Mouse (Mus musculus) embryonic stem cell, embryonic (primary cell): Measurements from ENCODE around the gene Ptprcap.

Source experiments
- CTCF ChIA-PET, 4 experiments: fragments of 300-600 bp in 2 of 4; fragments of 350-600 bp in 2 of 4; sonication (Branson Sonifier 250); formaldehyde crosslinking; loops; one replicate each; lab custom pipeline; 2022; ENCODE audit warnings: inconsistent platforms in 2 of 4; lab: Charles Lee
- POLR2A ChIA-PET, 4 experiments: fragments of 300-600 bp in 2 of 4; fragments of 350-600 bp in 2 of 4; sonication (Branson Sonifier 250); formaldehyde crosslinking; loops; one replicate each; lab custom pipeline; 2022; ENCODE audit warnings: antibody characterized with exemption in 4 of 4, inconsistent platforms in 1 of 4; lab: Charles Lee

Ptprcap gene

GRCm38 (mm10) chr19:4121097-4121805 is 32.2 kb upstream of the Ptprcap start:
- ChIA-PET POLR2A (interaction anchor here (0.5 to 7.3 kb wide), 80 partner anchors 9 to 413 kb away, joined by 3 to 67 read pairs (median 4); partner anchors contain the start of genes Cdk2ap2 (in 3 of the 4), Gstp2 (in 3 of the 4), Ppp1ca (in 3 of the 4) and Gpr152 (in 2 of the 4)), CTCF (interaction anchor here (0.8 to 2.1 kb wide), 18 partner anchors 12 to 161 kb away, joined by 3 to 10 read pairs (median 4); partner anchors contain the start of genes Ppp1ca (in 2 of the 4), Ankrd13d (in 1 of the 4), Cdk2ap2 (in 1 of the 4) and Gm49405 (in 1 of the 4))

- ChIA-PET POLR2A (interaction anchor here in 3 of 4 experiments (0.6 to 7.3 kb wide), 64 partner anchors 9 to 414 kb away, joined by 3 to 67 read pairs (median 5); partner anchors contain the start of genes Ppp1ca (in 3 of the 3), Cdk2ap2 (in 2 of the 3), Gpr152 (in 2 of the 3) and Gstp2 (in 2 of the 3)), CTCF (interaction anchor here in 3 of 4 experiments (0.8 to 2.1 kb wide), 12 partner anchors 13 to 121 kb away, joined by 3 to 10 read pairs (median 4); partner anchors contain the start of genes Cdk2ap2 (in 1 of the 3), Gm49405 (in 1 of the 3), Nudt8 (in 1 of the 3) and Pitpnm1 (in 1 of the 3))
Observed at GRCm38 (mm10) chr19:4121896-4122295, 31.5 kb upstream of the Ptprcap start.

GRCm38 (mm10) chr19:4122411-4123370 is 30.7 kb upstream of the Ptprcap start:
- ChIA-PET POLR2A (interaction anchor here in 3 of 4 experiments (1.0 to 7.3 kb wide), 18 partner anchors 10 to 125 kb away, joined by 3 to 67 read pairs (median 8); partner anchors contain the start of genes Cdk2ap2 (in 2 of the 3), Gpr152 (in 1 of the 3), Gstp2 (in 1 of the 3) and Ndufv1 (in 1 of the 3)), CTCF (interaction anchor here in 3 of 4 experiments (1.0 to 2.0 kb wide), 4 partner anchors 69 to 122 kb away, joined by 3 to 10 read pairs (median 4); partner anchors contain the start of genes Gm49405 (in 1 of the 3), Nudt8 (in 1 of the 3) and Ppp1ca (in 1 of the 3))

- ChIA-PET CTCF (interaction anchor here (0.6 to 3.3 kb wide), 17 partner anchors 13 to 848 kb away, joined by 3 to 29 read pairs (median 5); partner anchors contain the start of genes Gpr152 (in 2 of the 4), Cdk2ap2 (in 1 of the 4) and Pitpnm1 (in 1 of the 4)), POLR2A (interaction anchor here in 3 of 4 experiments (0.6 to 7.3 kb wide), 33 partner anchors 13 to 208 kb away, joined by 3 to 67 read pairs (median 5); partner anchors contain the start of genes Ppp1ca (in 3 of the 3), Cdk2ap2 (in 2 of the 3), Gstp2 (in 2 of the 3) and Ndufv1 (in 2 of the 3))
Observed at GRCm38 (mm10) chr19:4124432-4124831, 29.0 kb upstream of the Ptprcap start.

- ChIA-PET CTCF (interaction anchor here (0.5 to 3.3 kb wide), 51 partner anchors 12 to 1842 kb away, joined by 3 to 29 read pairs (median 4); partner anchors contain the start of genes Cdk2ap2 (in 2 of the 4), Gstp2 (in 2 of the 4), Ndufv1 (in 2 of the 4) and Ankrd13d (in 1 of the 4)), POLR2A (interaction anchor here (0.6 to 7.3 kb wide), 57 partner anchors 12 to 1563 kb away, joined by 3 to 67 read pairs (median 4); partner anchors contain the start of genes Cdk2ap2 (in 3 of the 4), Ppp1ca (in 3 of the 4), Ankrd13d (in 2 of the 4) and Gstp2 (in 2 of the 4))
Observed at GRCm38 (mm10) chr19:4125268-4125667, 28.1 kb upstream of the Ptprcap start.

- ChIA-PET POLR2A (interaction anchor here (0.5 to 7.3 kb wide), 59 partner anchors 12 to 1563 kb away, joined by 3 to 67 read pairs (median 4); partner anchors contain the start of genes Cdk2ap2 (in 3 of the 4), Ppp1ca (in 3 of the 4), Ankrd13d (in 2 of the 4) and Gstp2 (in 2 of the 4)), CTCF (interaction anchor here in 3 of 4 experiments (0.5 to 3.3 kb wide), 49 partner anchors 11 to 1841 kb away, joined by 3 to 29 read pairs (median 4); partner anchors contain the start of genes Cdk2ap2 (in 2 of the 3), Gstp2 (in 2 of the 3), Ndufv1 (in 2 of the 3) and Ankrd13d (in 1 of the 3))
Observed at GRCm38 (mm10) chr19:4125741-4126696, 27.4 kb upstream of the Ptprcap start, which contains the start of gene Aip. Aip (minus strand) TSS chr19:4125858.

- CTCF ChIA-PET = interaction anchor here in 3 of 4 experiments (0.6 to 3.3 kb wide), 6 partner anchors 10 to 183 kb away, joined by 3 to 29 read pairs (median 7); partner anchors contain the start of genes Gm49405 (in 1 of the 3), Gpr152 (in 1 of the 3), Nudt8 (in 1 of the 3) and Pitpnm1 (in 1 of the 3)
- POLR2A ChIA-PET = interaction anchor here in 3 of 4 experiments (0.5 to 7.3 kb wide), 21 partner anchors 12 to 160 kb away, joined by 3 to 67 read pairs (median 5); partner anchors contain the start of genes Cdk2ap2 (in 3 of the 3), Rad9a (in 2 of the 3), Ankrd13d (in 1 of the 3) and Gpr152 (in 1 of the 3)
Observed at GRCm38 (mm10) chr19:4126759-4127495, 26.5 kb upstream of the Ptprcap start.

- ChIA-PET POLR2A (interaction anchor here in 3 of 4 experiments (0.7 to 2.4 kb wide), 10 partner anchors 8 to 129 kb away, joined by 3 to 8 read pairs (median 3); partner anchors contain the start of genes Gm49405 (in 1 of the 3), Gpr152 (in 1 of the 3), Nudt8 (in 1 of the 3) and Rps6kb2 (in 1 of the 3)), CTCF (interaction anchor here in 2 of 4 experiments (0.9 to 1.3 kb wide), 3 partner anchors 41 to 99 kb away, joined by 3 to 6 read pairs (median 3); no protein-coding TSS in a partner anchor)
Observed at GRCm38 (mm10) chr19:4129462-4129861, 23.9 kb upstream of the Ptprcap start.

GRCm38 (mm10) chr19:4130106-4130505 is 23.3 kb upstream of the Ptprcap start:
- POLR2A ChIA-PET = interaction anchor here (0.6 to 2.4 kb wide), 13 partner anchors 9 to 194 kb away, joined by 3 to 9 read pairs (median 4); partner anchors contain the start of genes Gpr152 (in 2 of the 4), Gm49405 (in 1 of the 4), Nudt8 (in 1 of the 4) and Rps6kb2 (in 1 of the 4)
- CTCF ChIA-PET = interaction anchor here in 3 of 4 experiments (0.6 to 1.3 kb wide), 3 partner anchors 11 to 796 kb away, joined by 3 to 13 read pairs (median 3); no protein-coding TSS in a partner anchor

- ChIA-PET POLR2A (interaction anchor here in 3 of 4 experiments (0.6 to 2.4 kb wide), 5 partner anchors 8 to 773 kb away, joined by 4 to 9 read pairs (median 5); partner anchors contain the start of genes Gpr152 (in 1 of the 3) and Rps6kb2 (in 1 of the 3)), CTCF (interaction anchor here in 1 of 4 experiments (1.3 kb wide), 1 partner anchor 38 kb away, joined by 3 read pairs; no protein-coding TSS in a partner anchor)
Observed at GRCm38 (mm10) chr19:4131075-4131474, 22.3 kb upstream of the Ptprcap start.

GRCm38 (mm10) chr19:4131768-4132167 is 21.6 kb upstream of the Ptprcap start:
- CTCF ChIA-PET = interaction anchor here in 1 of 4 experiments (1.3 kb wide), 1 partner anchor 38 kb away, joined by 3 read pairs; no protein-coding TSS in a partner anchor

GRCm38 (mm10) chr19:4134354-4134753 is 19.1 kb upstream of the Ptprcap start:
- ChIA-PET POLR2A (interaction anchor here (0.6 to 9.5 kb wide), 11 partner anchors 10 to 689 kb away, joined by 3 to 67 read pairs (median 3); partner anchors contain the start of genes Cdk2ap2 (in 2 of the 4), Aip (in 1 of the 4) and Rps6kb2 (in 1 of the 4)), CTCF (interaction anchor here in 1 of 4 experiments (6.1 kb wide), 1 partner anchor 8 kb away, joined by 29 read pairs; the partner anchor contains the start of gene Aip)

More at GRCm38 (mm10) chr19:4131768-4132167, 21.6 kb upstream of the Ptprcap start:
- POLR2A ChIA-PET = interaction anchor here (0.5 to 2.4 kb wide), 12 partner anchors 7 to 102 kb away, joined by 3 to 9 read pairs (median 4); partner anchors contain the start of genes Gpr152 (in 1 of the 4), Pold4 (in 1 of the 4), Ppp1ca (in 1 of the 4) and Rps6kb2 (in 1 of the 4)
